Mouse (Mus musculus): Measurements from ENCODE around the gene Adam17.
A peak's percentile ranks its signal among the peaks of the same experiment; 100 is the strongest.
"Not testable (repeated sequence)": the region's sequence is repeated elsewhere in the genome, so short reads cannot be mapped to it uniquely, and the experiment has no call there.

The Adam17 gene

GRCm38 (mm10) chr12:21373100-21373819 lies at the start of gene Adam17:
TSS of gene Adam17 (minus strand) at chr12:21373632.
- peak; percentile 95 for DNase-seq

GRCm38 (mm10) chr12:21418621-21419131 lies 45.2 kb upstream of the Adam17 start:
- peak; percentile 39 for DNase-seq

- no peak for DNase-seq
These were observed 44.7 kb upstream of the Adam17 start for GRCm38 (mm10) chr12:21418083-21418482.

- peak; percentile 97 for DNase-seq
These were observed 44.0 kb upstream of the Adam17 start, which contains the start of gene Ywhaq for GRCm38 (mm10) chr12:21417100-21418070. TSS of gene Ywhaq (minus strand) at chr12:21417637.

- DNase-seq: peak; percentile 40
These were observed 43.1 kb upstream of the Adam17 start for GRCm38 (mm10) chr12:21416506-21416905.

- no peak for DNase-seq
These were observed 37.2 kb upstream of the Adam17 start for GRCm38 (mm10) chr12:21410620-21411019.

GRCm38 (mm10) chr12:21409651-21410050 lies 36.2 kb upstream of the Adam17 start:
- no peak for DNase-seq

GRCm38 (mm10) chr12:21408789-21409367 lies 35.4 kb upstream of the Adam17 start:
- DNase-seq: no peak

GRCm38 (mm10) chr12:21402771-21403170 lies 29.3 kb upstream of the Adam17 start:
- no peak for DNase-seq

- no peak for DNase-seq
These were observed 12.8 kb upstream of the Adam17 start for GRCm38 (mm10) chr12:21386201-21386600.

GRCm38 (mm10) chr12:21378765-21379346 lies 5.4 kb upstream of the Adam17 start:
- not testable (repeated sequence) for DNase-seq

- DNase-seq: no peak
These were observed 2.1 kb upstream of the Adam17 start for GRCm38 (mm10) chr12:21375376-21376157.

- DNase-seq: no peak
These were observed 516 bp upstream of the Adam17 start for GRCm38 (mm10) chr12:21373820-21374475.

- no peak for DNase-seq
These were observed 3.3 kb downstream of the Adam17 start for GRCm38 (mm10) chr12:21370035-21370611.

GRCm38 (mm10) chr12:21369087-21369410 lies 4.4 kb downstream of the Adam17 start:
- no peak for DNase-seq

- no peak for DNase-seq
These were observed 4.9 kb downstream of the Adam17 start for GRCm38 (mm10) chr12:21368376-21369086.

GRCm38 (mm10) chr12:21364624-21365435 lies 8.6 kb downstream of the Adam17 start:
- no peak for DNase-seq

GRCm38 (mm10) chr12:21363195-21363594 lies 10.2 kb downstream of the Adam17 start:
- no peak for DNase-seq

- no peak for DNase-seq
These were observed 10.7 kb downstream of the Adam17 start for GRCm38 (mm10) chr12:21362686-21363085.
